Mouse (Mus musculus) embryonic fibroblast, embryonic 13.5 days (primary cell): ENCODE data around the gene Ccrl2. TPM values are rescaled to one million over a fixed set of nuclear protein-coding genes. Genes with fewer than 3 reads are reported as not detected.

Source experiments
- H3K27ac ChIP-seq: 2 replicates; pipeline ENCODE4 v1.5.1; 2012; ENCODE audit warnings: low read length, control low read depth, inconsistent platforms; ENCODE audit not compliant: insufficient read depth
- H3K4me1 ChIP-seq: 2 replicates; pipeline ENCODE4 v1.6.1; 2011; ENCODE audit warnings: low read length; ENCODE audit not compliant: control insufficient read depth, insufficient read depth
- H3K4me3 ChIP-seq: 2 replicates; pipeline ENCODE4 v1.5.1; 2011; ENCODE audit warnings: mild to moderate bottlenecking, control low read depth, low read length; ENCODE audit not compliant: insufficient read depth
- CTCF ChIP-seq: IDR thresholded peaks from 2 replicates; pipeline ENCODE4 v1.5.1; 2011; ENCODE audit warnings: mild to moderate bottlenecking, control low read depth, low read length, moderate library complexity, borderline replicate concordance; ENCODE audit not compliant: insufficient read depth
- POLR2A ChIP-seq: IDR thresholded peaks from 2 replicates; pipeline ENCODE4 v1.6.1; 2011; ENCODE audit warnings: low read depth, mild to moderate bottlenecking, control low read depth, low read length, moderate library complexity
- polyA plus RNA-seq: library from polyadenylated mRNA; stranded (reverse); fragments of >200 nt; gene quantifications from 2 replicates; pipeline ENCODE4 v1.2.4, GENCODE M21; 2011; ENCODE audit warnings: low read depth; ENCODE audit not compliant: missing spikeins, insufficient read length

The Ccrl2 gene
- polyA plus RNA-seq, 1 experiment, result not detected

- no peak for TF ChIP-seq CTCF
- no peak for TF ChIP-seq POLR2A
- H3K4me3 ChIP-seq, result no peak overlapping the region
- H3K4me1 ChIP-seq, result no peaks in the 10 kb centered on the region
These were observed 15.1 kb downstream of the Ccrl2 start for GRCm38 (mm10) chr9:111042266-111042665.

DNA sequence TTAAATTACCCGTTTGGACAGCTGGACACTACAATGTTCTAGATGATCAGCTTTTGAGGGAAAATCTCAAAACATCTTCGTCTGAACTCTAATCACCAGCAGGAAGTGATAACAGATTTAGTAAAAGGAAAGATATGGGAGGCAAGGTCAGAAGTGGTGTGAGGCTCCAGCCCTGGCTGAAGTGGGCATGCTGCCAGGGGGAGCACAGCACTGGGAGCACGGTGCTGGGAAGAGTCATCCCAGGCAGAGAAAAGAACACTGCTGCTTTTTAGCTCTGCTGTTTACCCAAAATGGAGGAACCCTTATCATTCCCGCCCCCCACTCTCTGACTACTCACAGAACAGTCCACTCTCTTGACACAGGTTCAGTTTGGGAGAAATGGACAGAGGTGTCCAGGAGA, 17.4 kb downstream of the Ccrl2 start:
- no peaks in the 10 kb centered on the region for H3K4me1 ChIP-seq
- TF ChIP-seq POLR2A, result no peak
- no peak for TF ChIP-seq CTCF
- H3K27ac ChIP-seq, result no peak overlapping the region
- no peak overlapping the region for H3K4me3 ChIP-seq

More at GRCm38 (mm10) chr9:111042266-111042665, 15.1 kb downstream of the Ccrl2 start:
- H3K27ac ChIP-seq, result no peak overlapping the region

GRCm38 (mm10) chr9:111033717-111034116, 23.6 kb downstream of the Ccrl2 start:
- H3K4me1 ChIP-seq, result no peaks in the 10 kb centered on the region
- no peak for TF ChIP-seq CTCF
- TF ChIP-seq POLR2A, result no peak
- H3K27ac ChIP-seq, result no peak overlapping the region
- H3K4me3 ChIP-seq, result no peak overlapping the region

GRCm38 (mm10) chr9:111026791-111027190, 30.5 kb downstream of the Ccrl2 start:
- Histone ChIP-seq H3K27ac (no peak overlapping the region), H3K4me1 (no peaks in the 10 kb centered on the region), H3K4me3 (no peak overlapping the region)
- TF ChIP-seq CTCF (no peak), POLR2A (no peak)

GRCm38 (mm10) chr9:111019022-111019421, 38.3 kb downstream of the Ccrl2 start, which contains the start of gene Ltf:
TSS of gene Ltf (plus strand) at chr9:111019271.
- no peak within 1 kb of the TSS for H3K4me3 ChIP-seq
- H3K27ac ChIP-seq, result no peak within 1 kb of the TSS
- TF ChIP-seq CTCF (no peak), POLR2A (no peak)
- no peaks in the 10 kb centered on the region for H3K4me1 ChIP-seq

GRCm38 (mm10) chr9:111015658-111016057, 41.7 kb downstream of the Ccrl2 start:
- no peaks in the 10 kb centered on the region for H3K4me1 ChIP-seq
- H3K27ac ChIP-seq, result no peak overlapping the region
- H3K4me3 ChIP-seq, result no peak overlapping the region
- no peak for TF ChIP-seq CTCF
- TF ChIP-seq POLR2A, result no peak

DNA sequence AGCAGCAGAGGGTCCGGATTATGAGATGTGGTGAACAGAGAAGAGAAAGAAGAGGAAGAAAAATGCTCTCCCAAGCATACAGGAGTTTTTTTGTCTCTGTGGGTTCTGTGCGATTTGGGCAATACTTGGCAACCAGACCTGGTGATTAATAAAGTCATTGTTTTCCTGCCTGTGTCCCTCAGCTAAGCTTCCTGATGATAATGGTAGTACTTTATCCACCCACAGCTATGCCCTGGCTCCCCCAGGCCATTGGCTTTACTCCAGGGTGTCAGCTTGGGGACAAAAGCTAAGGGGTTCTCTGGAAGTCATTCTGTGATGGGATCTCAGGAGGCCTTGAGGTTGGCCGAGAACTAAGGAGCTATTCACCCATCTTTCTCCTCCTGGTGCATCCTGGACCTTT, 45.3 kb downstream of the Ccrl2 start:
- Histone ChIP-seq H3K27ac (no peak overlapping the region), H3K4me3 (no peak overlapping the region), H3K4me1 (no peaks in the 10 kb centered on the region)
- TF ChIP-seq POLR2A (no peak), CTCF (no peak)

DNA sequence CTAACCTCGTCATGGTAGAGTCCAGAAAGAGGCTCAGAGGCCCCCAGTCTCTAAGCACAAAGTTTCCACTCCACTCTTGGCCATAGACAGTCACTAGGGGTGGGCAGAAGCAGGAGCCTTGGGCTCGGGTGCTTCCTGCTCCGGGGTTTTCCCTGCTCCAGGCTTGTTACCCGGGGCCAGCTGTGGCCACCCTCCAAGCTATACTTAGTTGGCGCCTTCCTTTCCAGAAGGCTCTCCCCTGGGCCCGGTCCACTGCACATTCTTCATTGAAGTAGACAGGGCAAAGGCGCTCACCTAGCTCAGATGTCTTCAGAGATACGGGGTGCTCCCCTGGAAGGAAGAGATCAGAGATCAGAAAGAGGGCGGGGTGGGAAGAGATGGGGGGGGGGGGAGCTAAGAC, 45.8 kb downstream of the Ccrl2 start:
- no peaks in the 10 kb centered on the region for H3K4me1 ChIP-seq

GRCm38 (mm10) chr9:111009763-111010162, 47.6 kb downstream of the Ccrl2 start:
- Histone ChIP-seq H3K4me1 (no peaks in the 10 kb centered on the region), H3K27ac (no peak overlapping the region), H3K4me3 (no peak overlapping the region)
- TF ChIP-seq CTCF, result no peak
- TF ChIP-seq POLR2A, result no peak

More for the DNA sequence above, 45.8 kb downstream of the Ccrl2 start:
- H3K4me3 ChIP-seq, result no peak overlapping the region
- no peak overlapping the region for H3K27ac ChIP-seq
- TF ChIP-seq POLR2A, result no peak
- TF ChIP-seq CTCF, result no peak

GRCm38 (mm10) chr9:111006544-111006943, 50.8 kb downstream of the Ccrl2 start:
- Histone ChIP-seq H3K4me3 (no peak overlapping the region), H3K4me1 (no peaks in the 10 kb centered on the region), H3K27ac (no peak overlapping the region)
- TF ChIP-seq CTCF, result no peak
- no peak for TF ChIP-seq POLR2A

Other genes starting within 250 kb of the Ccrl2 start
- gene Prss44, start 243.5 kb downstream of the Ccrl2 start, polyA plus RNA-seq, result not detected in 2 replicates
- not detected in 2 replicates for gene Prss43, start 230.8 kb downstream of the Ccrl2 start, polyA plus RNA-seq
- gene Prss45, start 222.9 kb downstream of the Ccrl2 start, polyA plus RNA-seq, result not detected in 2 replicates
- gene Prss46, start 213.0 kb downstream of the Ccrl2 start, polyA plus RNA-seq, result 0.86 and 1.4 TPM in 2 replicates
- gene Prss50, start 199.6 kb downstream of the Ccrl2 start, polyA plus RNA-seq, result not detected in 2 replicates
- 3.5 and 7.1 TPM in 2 replicates for gene Als2cl, start 177.6 kb downstream of the Ccrl2 start, polyA plus RNA-seq
- 0.28 and 0.56 TPM in 2 replicates for gene Tmie, start 177.4 kb downstream of the Ccrl2 start, polyA plus RNA-seq
- not detected in 2 replicates for gene Fam240a, start 140.7 kb downstream of the Ccrl2 start, polyA plus RNA-seq
- not detected in 2 replicates for gene Tdgf1, start 111.4 kb downstream of the Ccrl2 start, polyA plus RNA-seq
- gene Lrrc2, start 106.0 kb downstream of the Ccrl2 start, polyA plus RNA-seq, result not detected in 2 replicates
- not detected in 2 replicates for gene Rtp3, start 66.9 kb downstream of the Ccrl2 start, polyA plus RNA-seq
- not detected in 2 replicates for gene Ltf, start 38.2 kb downstream of the Ccrl2 start, polyA plus RNA-seq
- 39.2 and 41.3 TPM in 2 replicates for gene Lrrfip2, start 60.1 kb upstream of the Ccrl2 start, polyA plus RNA-seq
- 41.3 and 44.4 TPM in 2 replicates for gene Mlh1, start 214.3 kb upstream of the Ccrl2 start, polyA plus RNA-seq
- gene Epm2aip1, start 214.4 kb upstream of the Ccrl2 start, polyA plus RNA-seq, result 33.9 and 36.6 TPM in 2 replicates